Mouse (Mus musculus) monocyte, adult 2 months (primary cell): ENCODE measurements around the gene Ppp1r36.
"Not testable (repeated sequence)": the region's sequence is repeated elsewhere in the genome, so short reads cannot be mapped to it uniquely, and the experiment has no call there.

Source experiments
- DNase-seq, 2 experiments: peaks; one replicate each; pipeline ENCODE4 v3.0.0; 2022; ENCODE audit warnings: low spot score in 2 of 2, low read depth in 1 of 2

Ppp1r36 gene

GRCm38 (mm10) chr12:76392979-76393378, 24.4 kb upstream of the Ppp1r36 start:
- no peak for DNase-seq

- no peak for DNase-seq
Observed at GRCm38 (mm10) chr12:76397281-76397680, 20.1 kb upstream of the Ppp1r36 start.

GRCm38 (mm10) chr12:76401674-76402073, 15.7 kb upstream of the Ppp1r36 start:
- DNase-seq: no peak

GRCm38 (mm10) chr12:76402991-76403885, 14.1 kb upstream of the Ppp1r36 start:
- DNase-seq: no peak

GRCm38 (mm10) chr12:76403886-76404537, 13.3 kb upstream of the Ppp1r36 start, which contains the start of gene Hspa2:
TSS of gene Hspa2 (plus strand) at chr12:76404176.
- peak; percentile 90 to 94 for DNase-seq

GRCm38 (mm10) chr12:76404836-76405182, 12.5 kb upstream of the Ppp1r36 start:
- DNase-seq: no peak

- peak in 1 of 2 experiments; percentile 3 for DNase-seq
Observed at GRCm38 (mm10) chr12:76405183-76405970, 12.0 kb upstream of the Ppp1r36 start.

GRCm38 (mm10) chr12:76405971-76406370, 11.4 kb upstream of the Ppp1r36 start:
- DNase-seq: no peak

GRCm38 (mm10) chr12:76407184-76407583, 10.2 kb upstream of the Ppp1r36 start:
- DNase-seq: no peak

- DNase-seq: no peak
Observed at GRCm38 (mm10) chr12:76409166-76409565, 8.2 kb upstream of the Ppp1r36 start.

- no peak for DNase-seq
Observed at GRCm38 (mm10) chr12:76415383-76416010, 1.8 kb upstream of the Ppp1r36 start.

- no peak for DNase-seq
Observed at GRCm38 (mm10) chr12:76418346-76418745, 1.0 kb downstream of the Ppp1r36 start.

GRCm38 (mm10) chr12:76425256-76425655, 7.9 kb downstream of the Ppp1r36 start:
- DNase-seq: no peak

- DNase-seq: no peak
Observed at GRCm38 (mm10) chr12:76427546-76427945, 10.2 kb downstream of the Ppp1r36 start.

- no peak for DNase-seq
Observed at GRCm38 (mm10) chr12:76430879-76431406, 13.6 kb downstream of the Ppp1r36 start.

- DNase-seq: no peak
Observed at GRCm38 (mm10) chr12:76431431-76431830, 14.1 kb downstream of the Ppp1r36 start.

- no peak for DNase-seq
Observed at GRCm38 (mm10) chr12:76434111-76434510, 16.8 kb downstream of the Ppp1r36 start.

- no peak for DNase-seq
Observed at GRCm38 (mm10) chr12:76435084-76435483, 17.7 kb downstream of the Ppp1r36 start.

- no peak for DNase-seq
Observed at GRCm38 (mm10) chr12:76435549-76435948, 18.2 kb downstream of the Ppp1r36 start.

GRCm38 (mm10) chr12:76443488-76443887, 26.1 kb downstream of the Ppp1r36 start:
- DNase-seq: not testable (repeated sequence)

- DNase-seq: no peak
Observed at GRCm38 (mm10) chr12:76444359-76444772, 27.0 kb downstream of the Ppp1r36 start.
